ENCODE assay signal across 13 mouse cellular contexts in genomic region chr3:105718746-105719145, GRCm38 (mm10). TPM values are rescaled to one million over a fixed set of nuclear protein-coding genes. Genes with fewer than 3 reads are reported as not detected.
A peak's percentile ranks its signal among the peaks of the same experiment; 100 is the strongest.
DNase-seq lines count a peak whose midpoint lies in the region; ATAC-seq and TF ChIP-seq lines count a peak whose summit lies in the region.
"Had no signal": no experiment of that assay in that cellular context is flagged by ENCODE, and none has a peak within 500 bp of the region (broad histone marks: within the 10 kb centered on the region; RNA-seq: fewer than 3 reads in every experiment).

No protein-coding gene starts in this region.

- no peak overlapping the region for H3K4me3 ChIP-seq in kidney, embryonic 15.5 days (replicated peaks)
- H3K4me3 ChIP-seq in kidney, embryonic 14.5 days (ENCODE audit: low read length), result no peak overlapping the region
- no peak overlapping the region for H3K4me3 ChIP-seq in stomach, postnatal 0 days (ENCODE audit: low read depth, low read length)
- H3K4me3 ChIP-seq: midbrain, embryonic 10.5 days had no signal

- no peaks in the 10 kb centered on the region for H3K27me3 ChIP-seq in kidney, embryonic 15.5 days
- no peaks in the 10 kb centered on the region for H3K27me3 ChIP-seq in kidney, embryonic 14.5 days (ENCODE audit: control insufficient read depth, insufficient read depth, low read length)
- no peaks in the 10 kb centered on the region for H3K27me3 ChIP-seq in stomach, postnatal 0 days (ENCODE audit: control insufficient read depth, insufficient read depth, low read length)

- H3K9me3 ChIP-seq in kidney, embryonic 15.5 days (replicated peaks), result no peaks in the 10 kb centered on the region
- no peaks in the 10 kb centered on the region for H3K9me3 ChIP-seq in kidney, embryonic 14.5 days (ENCODE audit: control insufficient read depth, low read length)
- no peaks in the 10 kb centered on the region for H3K9me3 ChIP-seq in stomach, postnatal 0 days (ENCODE audit: control insufficient read depth, low read length)
- H3K9me3 ChIP-seq: midbrain, embryonic 10.5 days had no signal

- no peak for TF ChIP-seq EP300 in stomach, postnatal 0 days (optimal IDR thresholded peaks at IDR 0.05)

- no peaks in the 10 kb centered on the region for H3K36me3 ChIP-seq in kidney, embryonic 15.5 days
- no peaks in the 10 kb centered on the region for H3K36me3 ChIP-seq in kidney, embryonic 14.5 days (ENCODE audit: control insufficient read depth, insufficient read depth, low read length)
- H3K36me3 ChIP-seq in stomach, postnatal 0 days (ENCODE audit: control insufficient read depth, insufficient read depth, low read length), result no peaks in the 10 kb centered on the region
- H3K36me3 ChIP-seq: midbrain, embryonic 10.5 days had no signal

- peaks cover 41% of the 10 kb centered on the region for H3K4me1 ChIP-seq in kidney, embryonic 15.5 days
- H3K4me1 ChIP-seq in kidney, embryonic 14.5 days (ENCODE audit: control insufficient read depth, insufficient read depth, low read length), result peaks cover 17% of the 10 kb centered on the region; the same call in 1 of the 2 replicates
- no peaks in the 10 kb centered on the region for H3K4me1 ChIP-seq in stomach, postnatal 0 days (replicated peaks; ENCODE audit: control insufficient read depth, insufficient read depth)

- no peak overlapping the region for H3K9ac ChIP-seq in kidney, embryonic 15.5 days
- no peak overlapping the region for H3K9ac ChIP-seq in kidney, embryonic 14.5 days (ENCODE audit: low read depth, low read length)
- H3K9ac ChIP-seq in stomach, postnatal 0 days (ENCODE audit: low read length), result no peak overlapping the region
- H3K9ac ChIP-seq: forebrain, postnatal 0 days had no signal

- no peak overlapping the region for H3K4me2 ChIP-seq in kidney, embryonic 15.5 days
- no peak overlapping the region for H3K4me2 ChIP-seq in kidney, embryonic 14.5 days (replicated peaks; ENCODE audit: low read depth, low read length)
- H3K4me2 ChIP-seq in stomach, postnatal 0 days (replicated peaks; ENCODE audit: low read depth), result no peak overlapping the region

- WGBS in kidney, embryonic 15.5 days, result 30% methylated on average over 4 of the region's 4 CpGs
- 37% methylated on average over 4 of the region's 4 CpGs for WGBS in kidney, embryonic 14.5 days
- 41% methylated on average over 4 of the region's 4 CpGs for WGBS in stomach, postnatal 0 days

- H3K27ac ChIP-seq in kidney, embryonic 15.5 days, result 0 out of 2 replicates have a peak overlapping the region, but pooled peaks have one; percentile 24
- H3K27ac ChIP-seq in kidney, embryonic 14.5 days (ENCODE audit: low read depth, low read length), result no peak overlapping the region
- H3K27ac ChIP-seq in stomach, postnatal 0 days (replicated peaks), result no peak overlapping the region

- TF ChIP-seq CTCF in stomach, postnatal 0 days (IDR thresholded peaks at IDR 0.05; ENCODE audit: low read depth), result peak; percentile 35; the same call in 1 of the 2 replicates

- no peak for ATAC-seq in kidney, embryonic 15.5 days (replicated peaks; ENCODE audit: low FRiP score)
- ATAC-seq in kidney, embryonic 14.5 days (ENCODE audit: low FRiP score, low TSS enrichment), result no peak
- no peak for ATAC-seq in stomach, postnatal 0 days (ENCODE audit: low FRiP score, low TSS enrichment)
- ATAC-seq: activated CD4-positive, CD25-positive, alpha-beta regulatory T cell, adult 4 months had no signal

- DNase-seq in cerebellum, postnatal 14 days, result peak; percentile 26 to 28
- DNase-seq in cerebellum, adult 8-10 months, result no peak
- DNase-seq in retina, postnatal 1 day, result peak; percentile 42
- DNase-seq in retina, embryonic 14.5 days (ENCODE audit: low spot score), result no peak
- DNase-seq in stomach, postnatal 0 days (ENCODE audit: low spot score), result no peak
- no peak for DNase-seq in adrenal gland, postnatal 36 days
- DNase-seq: forebrain, postnatal 0 days; kidney, adult 8-10 months; thymus, postnatal 36 days had no signal

RNA-seq across cellular contexts. Expression of gene Inka2, which starts 14.3 kb away (rescaled TPM):
- polyA plus RNA-seq in kidney, embryonic 15.5 days (2015; fragmentation: Nextera tagmentation; extraction: Ambion mirVana), result 1.4 and 1.7 TPM in 2 replicates
- 0.46 and 0.57 TPM in 2 replicates for polyA plus RNA-seq in kidney, embryonic 14.5 days (2014; fragmentation: Nextera tagmentation; extraction: Ambion mirVana)
- 2.8 and 2.9 TPM in 2 replicates for polyA plus RNA-seq in stomach, postnatal 0 days (2015; fragmentation: Nextera tagmentation; extraction: Ambion mirVana)
- 1 to 10 TPM; 1.6 TPM for total RNA-seq in adrenal gland, postnatal 36 days (2021)

RNA-seq across cellular contexts. Expression of gene Ddx20, which starts 31.4 kb away (rescaled TPM):
- 38.0 and 38.7 TPM in 2 replicates for polyA plus RNA-seq in kidney, embryonic 15.5 days (2015; fragmentation: Nextera tagmentation; extraction: Ambion mirVana)
- polyA plus RNA-seq in kidney, embryonic 14.5 days (2014; fragmentation: Nextera tagmentation; extraction: Ambion mirVana), result 28.6 and 40.3 TPM in 2 replicates
- polyA plus RNA-seq in stomach, postnatal 0 days (2015; fragmentation: Nextera tagmentation; extraction: Ambion mirVana), result 14.7 and 16.0 TPM in 2 replicates
- 10 to 100 TPM; 16.4 to 19.5 TPM for total RNA-seq in adrenal gland, postnatal 36 days (2021)

Comparison
In these comparisons a context has a peak if more than half of its experiments do, and no peak if none do; other contexts are left out.
1. DNase-seq: peak in cerebellum, postnatal 14 days (2 of 2) and retina, postnatal 1 day (single experiment); none in cerebellum, adult 8-10 months (single experiment), retina, embryonic 14.5 days (single experiment), stomach, postnatal 0 days (single experiment) and adrenal gland, postnatal 36 days (0 of 2).